In the genomic region with DNA sequence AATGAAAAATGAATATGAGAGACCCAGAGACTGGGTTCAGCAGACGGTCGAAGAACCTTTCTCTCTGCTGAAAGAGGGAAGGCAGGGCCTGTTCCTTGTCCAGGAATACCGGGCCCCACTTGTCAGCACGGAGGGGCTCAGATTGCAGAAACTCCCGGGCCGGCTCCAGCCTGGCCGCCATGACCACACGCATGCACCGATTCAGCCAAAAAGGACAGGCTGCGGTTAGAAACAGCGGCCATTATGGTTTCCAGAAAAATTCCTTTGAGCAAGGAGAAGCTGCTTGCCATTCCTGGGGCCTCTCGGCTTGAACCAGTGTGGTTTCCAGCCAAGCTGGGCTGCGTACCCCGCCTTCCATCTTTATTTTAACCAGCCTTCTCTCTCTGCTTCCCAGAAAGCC, we compare ENCODE assay signal across 16 mouse cellular contexts.
DNase-seq lines count a peak whose midpoint lies in the region; ATAC-seq and TF ChIP-seq lines count a peak whose summit lies in the region.
"Had no signal": no experiment of that assay in that cellular context is flagged by ENCODE, and none has a peak within 500 bp of the region (broad histone marks: within the 10 kb centered on the region; RNA-seq: fewer than 3 reads in every experiment).

No protein-coding gene starts in this region.

- no peaks in the 10 kb centered on the region for H3K36me3 ChIP-seq in forebrain, embryonic 12.5 days (replicated peaks)
- no peaks in the 10 kb centered on the region for H3K36me3 ChIP-seq in forebrain, postnatal 0 days (ENCODE audit: insufficient read depth)
- no peaks in the 10 kb centered on the region for H3K36me3 ChIP-seq in hindbrain, embryonic 11.5 days (ENCODE audit: control insufficient read depth, insufficient read depth, low read length)
- no peaks in the 10 kb centered on the region for H3K36me3 ChIP-seq in hindbrain, embryonic 13.5 days
- no peaks in the 10 kb centered on the region for H3K36me3 ChIP-seq in embryonic facial prominence, embryonic 14.5 days (ENCODE audit: control insufficient read depth, insufficient read depth, low read length)
- no peaks in the 10 kb centered on the region for H3K36me3 ChIP-seq in limb, embryonic 15.5 days
- H3K36me3 ChIP-seq: hindbrain, embryonic 15.5 days had no signal

- no peaks in the 10 kb centered on the region for H3K9me3 ChIP-seq in forebrain, embryonic 12.5 days
- H3K9me3 ChIP-seq in forebrain, postnatal 0 days (ENCODE audit: low read length), result no peaks in the 10 kb centered on the region
- H3K9me3 ChIP-seq in hindbrain, embryonic 11.5 days (ENCODE audit: control insufficient read depth, low read length), result no peaks in the 10 kb centered on the region
- no peaks in the 10 kb centered on the region; the same call in 1 of the 2 replicates for H3K9me3 ChIP-seq in hindbrain, embryonic 13.5 days
- 0 out of 2 replicates have a peak, but pooled peaks cover 3% of the 10 kb centered on the region for H3K9me3 ChIP-seq in embryonic facial prominence, embryonic 14.5 days (ENCODE audit: control insufficient read depth, low read length)
- 0 out of 2 replicates have a peak, but pooled peaks cover 5% of the 10 kb centered on the region for H3K9me3 ChIP-seq in limb, embryonic 15.5 days
- H3K9me3 ChIP-seq: hindbrain, embryonic 15.5 days had no signal

- H3K9ac ChIP-seq in forebrain, embryonic 12.5 days, result no peak overlapping the region
- no peak overlapping the region for H3K9ac ChIP-seq in forebrain, postnatal 0 days
- H3K9ac ChIP-seq in hindbrain, embryonic 11.5 days (ENCODE audit: low read depth, low read length), result no peak overlapping the region
- no peak overlapping the region for H3K9ac ChIP-seq in hindbrain, embryonic 13.5 days
- no peak overlapping the region for H3K9ac ChIP-seq in embryonic facial prominence, embryonic 14.5 days (ENCODE audit: low read depth, low read length)
- no peak overlapping the region for H3K9ac ChIP-seq in limb, embryonic 15.5 days
- H3K9ac ChIP-seq: hindbrain, embryonic 15.5 days had no signal

- peaks cover 9% of the 10 kb centered on the region; the same call in 1 of the 2 replicates for H3K4me1 ChIP-seq in forebrain, embryonic 12.5 days
- H3K4me1 ChIP-seq in forebrain, postnatal 0 days (ENCODE audit: insufficient read depth), result peaks cover 10% of the 10 kb centered on the region
- H3K4me1 ChIP-seq in hindbrain, embryonic 11.5 days (replicated peaks; ENCODE audit: control insufficient read depth, insufficient read depth, low read length), result 0 out of 2 replicates have a peak, but pooled peaks cover 2% of the 10 kb centered on the region
- H3K4me1 ChIP-seq in hindbrain, embryonic 13.5 days (replicated peaks), result peaks cover 27% of the 10 kb centered on the region
- peaks cover 9% of the 10 kb centered on the region; the same call in 1 of the 2 replicates for H3K4me1 ChIP-seq in embryonic facial prominence, embryonic 14.5 days (ENCODE audit: control insufficient read depth, insufficient read depth, low read length)
- H3K4me1 ChIP-seq in limb, embryonic 15.5 days, result peaks cover 8% of the 10 kb centered on the region

- WGBS in forebrain, embryonic 12.5 days, result 86% methylated on average over 14 of the region's 14 CpGs
- 89% methylated on average over 14 of the region's 14 CpGs for WGBS in forebrain, postnatal 0 days
- 85% methylated on average over 14 of the region's 14 CpGs for WGBS in hindbrain, embryonic 11.5 days
- WGBS in hindbrain, embryonic 13.5 days, result 73% methylated on average over 14 of the region's 14 CpGs
- 41% methylated on average over 14 of the region's 14 CpGs for WGBS in embryonic facial prominence, embryonic 14.5 days
- WGBS in limb, embryonic 15.5 days, result 61% methylated on average over 14 of the region's 14 CpGs

- no peaks in the 10 kb centered on the region for H3K27me3 ChIP-seq in forebrain, embryonic 12.5 days
- no peaks in the 10 kb centered on the region for H3K27me3 ChIP-seq in forebrain, postnatal 0 days (ENCODE audit: insufficient read depth, low read length)
- H3K27me3 ChIP-seq in hindbrain, embryonic 11.5 days (ENCODE audit: control insufficient read depth, insufficient read depth, low read length), result no peaks in the 10 kb centered on the region
- H3K27me3 ChIP-seq in hindbrain, embryonic 13.5 days, result no peaks in the 10 kb centered on the region
- no peaks in the 10 kb centered on the region for H3K27me3 ChIP-seq in embryonic facial prominence, embryonic 14.5 days (replicated peaks; ENCODE audit: control insufficient read depth, insufficient read depth, low read length)
- no peaks in the 10 kb centered on the region for H3K27me3 ChIP-seq in limb, embryonic 15.5 days
- H3K27me3 ChIP-seq: hindbrain, embryonic 15.5 days had no signal

- no peak overlapping the region for H3K4me2 ChIP-seq in forebrain, embryonic 12.5 days
- H3K4me2 ChIP-seq in forebrain, postnatal 0 days (ENCODE audit: low read depth), result no peak overlapping the region
- no peak overlapping the region for H3K4me2 ChIP-seq in hindbrain, embryonic 11.5 days (replicated peaks; ENCODE audit: low read depth, low read length)
- H3K4me2 ChIP-seq in hindbrain, embryonic 13.5 days, result no peak overlapping the region
- H3K4me2 ChIP-seq in embryonic facial prominence, embryonic 14.5 days (ENCODE audit: low read depth, low read length), result no peak overlapping the region
- no peak overlapping the region for H3K4me2 ChIP-seq in limb, embryonic 15.5 days
- H3K4me2 ChIP-seq: hindbrain, embryonic 15.5 days had no signal

- DNase-seq in forebrain, postnatal 0 days, result no peak
- no peak for DNase-seq in hindbrain, embryonic 11.5 days (ENCODE audit: low spot score)
- peak; percentile 83 for DNase-seq in embryonic facial prominence, embryonic 14.5 days (ENCODE audit: low spot score)
- DNase-seq in ovary, postnatal 36 days (ENCODE audit: low spot score), result no peak
- DNase-seq: adrenal gland, adult 2 months; cerebellum, adult 2 months; embryo, embryonic 11 days; kidney, postnatal 10 days; liver; lung, adult 2 months; thymus, adult 2 months had no signal

- no peak for TF ChIP-seq CTCF in forebrain, postnatal 0 days (IDR thresholded peaks at IDR 0.05; ENCODE audit: low read depth)

- no peak overlapping the region for H3K4me3 ChIP-seq in forebrain, embryonic 12.5 days (replicated peaks)
- no peak overlapping the region for H3K4me3 ChIP-seq in forebrain, postnatal 0 days (ENCODE audit: low read depth, low read length)
- H3K4me3 ChIP-seq in hindbrain, embryonic 11.5 days (ENCODE audit: low read depth, low read length), result no peak overlapping the region
- no peak overlapping the region for H3K4me3 ChIP-seq in hindbrain, embryonic 13.5 days
- H3K4me3 ChIP-seq in embryonic facial prominence, embryonic 14.5 days (ENCODE audit: low read depth, low read length), result no peak overlapping the region
- no peak overlapping the region for H3K4me3 ChIP-seq in limb, embryonic 15.5 days
- H3K4me3 ChIP-seq: hindbrain, embryonic 15.5 days had no signal

- no peak for ATAC-seq in forebrain, embryonic 12.5 days (ENCODE audit: low FRiP score)
- no peak for ATAC-seq in forebrain, postnatal 0 days
- ATAC-seq in hindbrain, embryonic 11.5 days (ENCODE audit: low FRiP score), result no peak
- ATAC-seq in hindbrain, embryonic 13.5 days (ENCODE audit: low FRiP score), result no peak
- peak; percentile 59 for ATAC-seq in embryonic facial prominence, embryonic 14.5 days (ENCODE audit: low read depth)
- peak; percentile 49; the same call in 1 of the 2 replicates for ATAC-seq in limb, embryonic 15.5 days (ENCODE audit: insufficient number of reproducible peaks, low FRiP score, low TSS enrichment, low read depth)
- ATAC-seq in monocyte, adult 5-6 weeks (replicated peaks; ENCODE audit: insufficient number of reproducible peaks, low FRiP score, low TSS enrichment, poor library complexity, severe bottlenecking), result no peak

- 0 out of 2 replicates have a peak overlapping the region, but pooled peaks have one; percentile 31 for H3K27ac ChIP-seq in forebrain, embryonic 12.5 days
- H3K27ac ChIP-seq in forebrain, postnatal 0 days (ENCODE audit: low read depth, low read length), result no peak overlapping the region
- peak overlapping the region; percentile 39; the same call in 1 of the 2 replicates for H3K27ac ChIP-seq in hindbrain, embryonic 11.5 days (ENCODE audit: low read depth, low read length)
- H3K27ac ChIP-seq in hindbrain, embryonic 13.5 days, result no peak overlapping the region; the same call in 1 of the 2 replicates
- peak overlapping the region; percentile 77 for H3K27ac ChIP-seq in embryonic facial prominence, embryonic 14.5 days (replicated peaks; ENCODE audit: low read depth, low read length)
- H3K27ac ChIP-seq in limb, embryonic 15.5 days, result peak overlapping the region; percentile 52
- H3K27ac ChIP-seq: hindbrain, embryonic 15.5 days had no signal

Comparison
In these comparisons a context has a peak if more than half of its experiments do, and no peak if none do; other contexts are left out.
1. H3K27ac ChIP-seq: peak in forebrain, embryonic 12.5 days (single experiment), hindbrain, embryonic 11.5 days (single experiment), embryonic facial prominence, embryonic 14.5 days (single experiment) and limb, embryonic 15.5 days (single experiment); none in forebrain, postnatal 0 days (single experiment) and hindbrain, embryonic 13.5 days (single experiment).
2. ATAC-seq: peak in embryonic facial prominence, embryonic 14.5 days (single experiment) and limb, embryonic 15.5 days (single experiment); none in forebrain, embryonic 12.5 days (single experiment), forebrain, postnatal 0 days (single experiment), hindbrain, embryonic 11.5 days (single experiment), hindbrain, embryonic 13.5 days (single experiment) and monocyte, adult 5-6 weeks (single experiment).